Mouse (Mus musculus) thymus, adult 2 months (tissue): ENCODE measurements around the gene Ppp1r21.

Experiments used
- CTCF ChIP-seq: fragments of 200-500 bp; IDR thresholded peaks from 2 replicates; pipeline ENCODE4 v1.5.1; 2012; ENCODE audit warnings: mild to moderate bottlenecking, control low read depth, low read length, moderate library complexity, borderline replicate concordance; ENCODE audit not compliant: control insufficient read depth, poor library complexity, insufficient read depth; ENCODE audit errors: extremely low read depth
- POLR2A ChIP-seq: fragments of 200-500 bp; IDR thresholded peaks from 2 replicates; pipeline ENCODE4 v1.6.1; 2012; ENCODE audit warnings: mild to moderate bottlenecking, low read length, control low read depth, moderate library complexity; ENCODE audit not compliant: control insufficient read depth, poor library complexity, insufficient read depth; ENCODE audit errors: extremely low read depth

- no peak for TF ChIP-seq POLR2A
- no peak for TF ChIP-seq CTCF
Measured at GRCm38 (mm10) chr17:88588228-88588627, 58.3 kb downstream of the Ppp1r21 start.
